Mouse (Mus musculus) limb, embryonic 15.5 days (tissue): ENCODE results near the gene Iffo1. TPM values are rescaled to one million over a fixed set of nuclear protein-coding genes. Genes with fewer than 3 reads are reported as not detected.

Experiments used
- ATAC-seq: fragments of 200-750 bp; cut with Nextera tagmentation; 2 replicates; pipeline ENCODE4 v1.8.0; 2017; ENCODE audit warnings: low read depth, moderate TSS enrichment; ENCODE audit not compliant: insufficient number of reproducible peaks, low FRiP score, low TSS enrichment
- H3K27ac ChIP-seq: fragments of 300-500 bp; sonication (generic); 2 replicates; pipeline ENCODE4 v1.5.1; 2015; ENCODE audit warnings: moderate library complexity, mild to moderate bottlenecking, inconsistent platforms
- H3K27me3 ChIP-seq: fragments of 300-500 bp; sonication (generic); 2 replicates; pipeline ENCODE4 v1.6.1; 2015; ENCODE audit warnings: inconsistent platforms
- H3K36me3 ChIP-seq: fragments of 300-500 bp; sonication (generic); 2 replicates; pipeline ENCODE4 v1.6.1; 2015; ENCODE audit warnings: inconsistent platforms
- H3K4me1 ChIP-seq: fragments of 300-500 bp; sonication (generic); 2 replicates; pipeline ENCODE4 v1.6.1; 2015; ENCODE audit warnings: inconsistent platforms
- H3K4me2 ChIP-seq: fragments of 300-500 bp; sonication (generic); 2 replicates; pipeline ENCODE4 v1.6.1; 2015; ENCODE audit warnings: mild to moderate bottlenecking, inconsistent platforms
- H3K4me3 ChIP-seq: fragments of 300-500 bp; sonication (generic); 2 replicates; pipeline ENCODE4 v1.5.1; 2015; ENCODE audit warnings: mild to moderate bottlenecking, inconsistent platforms
- H3K9ac ChIP-seq: fragments of 300-500 bp; sonication (generic); 2 replicates; pipeline ENCODE4 v1.6.1; 2015; ENCODE audit warnings: inconsistent platforms
- H3K9me3 ChIP-seq: fragments of 300-500 bp; sonication (generic); 2 replicates; pipeline ENCODE4 v1.6.1; 2016; ENCODE audit warnings: inconsistent platforms
- whole genome bisulfite sequencing: fragments of 180-500 bp; shearing (Covaris S2); methylation state at CpG from one replicate; pipeline ENCODE4 v1.1.7; 2015; 5-methylcytosine and 5-hydroxymethylcytosine counted together
- polyA plus RNA-seq: library from polyadenylated mRNA; unstranded; fragments of >200 nt; fragmentation: Nextera tagmentation; extraction: Ambion mirVana; gene quantifications from 2 replicates; pipeline ENCODE4 v1.2.1, GENCODE M21; 2015

Gene Iffo1
- polyA plus RNA-seq, 1 experiment from 2014 or later = 26.6 TPM

- 83% methylated on average over 9 of the region's 9 CpGs for WGBS
- Histone ChIP-seq H3K36me3 (peaks cover 62% of the 10 kb centered on the region), H3K9me3 (no peaks in the 10 kb centered on the region), H3K4me3 (no peak overlapping the region), H3K4me1 (peaks cover 40% of the 10 kb centered on the region), H3K27me3 (no peaks in the 10 kb centered on the region), H3K27ac (no peak overlapping the region), H3K9ac (no peak overlapping the region), H3K4me2 (no peak overlapping the region)
- no peak for ATAC-seq
Observed at GRCm38 (mm10) chr6:125143904-125144303, 1.1 kb upstream of the Iffo1 start.

GRCm38 (mm10) chr6:125145479-125145951 lies 474 bp downstream of the Iffo1 start:
- H3K36me3 ChIP-seq = peaks cover 45% of the 10 kb centered on the region

GRCm38 (mm10) chr6:125146148-125146547 lies 1.1 kb downstream of the Iffo1 start:
- Histone ChIP-seq H3K36me3 (peaks cover 42% of the 10 kb centered on the region), H3K27ac (peak overlapping the region; percentile 91), H3K27me3 (no peaks in the 10 kb centered on the region), H3K4me2 (peak overlapping the region; percentile 87), H3K9ac (peak overlapping the region; percentile 69; the same call in 1 of the 2 replicates), H3K4me3 (peak overlapping the region; percentile 70), H3K9me3 (no peaks in the 10 kb centered on the region), H3K4me1 (peaks cover 48% of the 10 kb centered on the region)
- WGBS = 31% methylated on average over 7 of the region's 7 CpGs
- ATAC-seq = no peak

More at GRCm38 (mm10) chr6:125145479-125145951, 474 bp downstream of the Iffo1 start:
- no peaks in the 10 kb centered on the region for H3K9me3 ChIP-seq
- no peak for ATAC-seq
- WGBS = 2% methylated on average over 33 of the region's 35 CpGs
- peaks cover 48% of the 10 kb centered on the region for H3K4me1 ChIP-seq
- H3K4me2 ChIP-seq = peak overlapping the region; percentile 87
- peak overlapping the region; percentile 69 for H3K9ac ChIP-seq
- peak overlapping the region; percentile 91 for H3K27ac ChIP-seq
- H3K4me3 ChIP-seq = peak overlapping the region; percentile 70
- H3K27me3 ChIP-seq = no peaks in the 10 kb centered on the region

- H3K36me3 ChIP-seq = peaks cover 41% of the 10 kb centered on the region
- H3K27ac ChIP-seq = peak overlapping the region; percentile 79
- H3K9ac ChIP-seq = no peak overlapping the region
- H3K4me1 ChIP-seq = peaks cover 48% of the 10 kb centered on the region
- H3K4me2 ChIP-seq = peak overlapping the region; percentile 87
- WGBS = 75% methylated on average over 4 of the region's 4 CpGs
- no peak for ATAC-seq
- peak overlapping the region; percentile 70 for H3K4me3 ChIP-seq
- H3K27me3 ChIP-seq = no peaks in the 10 kb centered on the region
- no peaks in the 10 kb centered on the region for H3K9me3 ChIP-seq
Observed at GRCm38 (mm10) chr6:125146797-125147196, 1.8 kb downstream of the Iffo1 start.

- Histone ChIP-seq H3K27ac (peak overlapping the region; percentile 79), H3K4me2 (peak overlapping the region; percentile 87; the same call in 1 of the 2 replicates), H3K27me3 (no peaks in the 10 kb centered on the region), H3K36me3 (peaks cover 40% of the 10 kb centered on the region), H3K9me3 (no peaks in the 10 kb centered on the region), H3K4me1 (peaks cover 48% of the 10 kb centered on the region), H3K9ac (no peak overlapping the region), H3K4me3 (peak overlapping the region; percentile 70)
- 68% methylated on average over 10 of the region's 10 CpGs for WGBS
- ATAC-seq = peak; percentile 42; the same call in 1 of the 2 replicates
Observed at GRCm38 (mm10) chr6:125147329-125147728, 2.3 kb downstream of the Iffo1 start.

GRCm38 (mm10) chr6:125148251-125148925 lies 3.3 kb downstream of the Iffo1 start:
- peaks cover 41% of the 10 kb centered on the region for H3K36me3 ChIP-seq
- no peaks in the 10 kb centered on the region for H3K27me3 ChIP-seq
- H3K27ac ChIP-seq = peak overlapping the region; percentile 79
- no peak overlapping the region for H3K9ac ChIP-seq
- H3K9me3 ChIP-seq = no peaks in the 10 kb centered on the region
- peak overlapping the region; percentile 10 for H3K4me3 ChIP-seq
- peaks cover 53% of the 10 kb centered on the region for H3K4me1 ChIP-seq
- ATAC-seq = no peak
- H3K4me2 ChIP-seq = peak overlapping the region; percentile 25
- WGBS = 64% methylated on average over 17 of the region's 18 CpGs

GRCm38 (mm10) chr6:125148926-125149568 lies 4.0 kb downstream of the Iffo1 start:
- Histone ChIP-seq H3K9me3 (no peaks in the 10 kb centered on the region), H3K27me3 (no peaks in the 10 kb centered on the region), H3K27ac (peak overlapping the region; percentile 79), H3K36me3 (peaks cover 41% of the 10 kb centered on the region), H3K9ac (no peak overlapping the region), H3K4me3 (peak overlapping the region; percentile 10; the same call in 1 of the 2 replicates), H3K4me1 (peaks cover 53% of the 10 kb centered on the region), H3K4me2 (peak overlapping the region; percentile 25)
- ATAC-seq = peak; percentile 21; the same call in 1 of the 2 replicates
- 70% methylated on average over 16 of the region's 16 CpGs for WGBS

- H3K27ac ChIP-seq = peak overlapping the region; percentile 79
- peaks cover 51% of the 10 kb centered on the region for H3K4me1 ChIP-seq
- no peak overlapping the region for H3K4me3 ChIP-seq
- no peaks in the 10 kb centered on the region for H3K27me3 ChIP-seq
- H3K9me3 ChIP-seq = no peaks in the 10 kb centered on the region
- peaks cover 38% of the 10 kb centered on the region for H3K36me3 ChIP-seq
- no peak overlapping the region for H3K9ac ChIP-seq
- 66% methylated on average over 7 of the region's 7 CpGs for WGBS
- H3K4me2 ChIP-seq = no peak overlapping the region
- ATAC-seq = no peak
Observed at GRCm38 (mm10) chr6:125149569-125149950, 4.5 kb downstream of the Iffo1 start.

- Histone ChIP-seq H3K4me1 (peaks cover 26% of the 10 kb centered on the region), H3K36me3 (peaks cover 56% of the 10 kb centered on the region), H3K9me3 (no peaks in the 10 kb centered on the region), H3K9ac (no peak overlapping the region), H3K4me2 (no peak overlapping the region), H3K4me3 (no peak overlapping the region), H3K27ac (peak overlapping the region; percentile 2; the same call in 1 of the 2 replicates), H3K27me3 (no peaks in the 10 kb centered on the region)
- WGBS = 75% methylated on average over 22 of the region's 22 CpGs
- ATAC-seq = no peak
Observed at GRCm38 (mm10) chr6:125152212-125153017, 7.4 kb downstream of the Iffo1 start.

- H3K9ac ChIP-seq = no peak overlapping the region
- H3K4me3 ChIP-seq = no peak overlapping the region
- 73% methylated on average over 5 of the region's 5 CpGs for WGBS
- peak overlapping the region; percentile 17; the same call in 1 of the 2 replicates for H3K27ac ChIP-seq
- no peaks in the 10 kb centered on the region for H3K27me3 ChIP-seq
- no peak overlapping the region for H3K4me2 ChIP-seq
- ATAC-seq = no peak
- peaks cover 22% of the 10 kb centered on the region for H3K4me1 ChIP-seq
- peaks cover 61% of the 10 kb centered on the region for H3K36me3 ChIP-seq
- no peaks in the 10 kb centered on the region for H3K9me3 ChIP-seq
Observed at GRCm38 (mm10) chr6:125153018-125153389, 8.0 kb downstream of the Iffo1 start.

GRCm38 (mm10) chr6:125153682-125154081 lies 8.6 kb downstream of the Iffo1 start:
- H3K36me3 ChIP-seq = peaks cover 61% of the 10 kb centered on the region
- no peak overlapping the region for H3K4me3 ChIP-seq
- no peak overlapping the region for H3K9ac ChIP-seq
- no peak overlapping the region for H3K27ac ChIP-seq
- H3K27me3 ChIP-seq = no peaks in the 10 kb centered on the region
- ATAC-seq = no peak
- WGBS = 88% methylated on average over 4 of the region's 4 CpGs
- H3K4me2 ChIP-seq = no peak overlapping the region
- H3K4me1 ChIP-seq = peaks cover 15% of the 10 kb centered on the region
- no peaks in the 10 kb centered on the region for H3K9me3 ChIP-seq
